Mouse (Mus musculus) ovary, postnatal 10 days (tissue): ENCODE data around the gene Kctd4.
"Not testable (repeated sequence)": the region's sequence is repeated elsewhere in the genome, so short reads cannot be mapped to it uniquely, and the experiment has no call there.

Source experiments
- DNase-seq: peaks from one replicate; pipeline ENCODE4 v3.0.0; 2022; ENCODE audit warnings: low spot score

Kctd4 gene

GRCm38 (mm10) chr14:75954766-75955165 is at the start of gene Kctd4:
Gene Kctd4 (plus strand): TSS chr14:75955009.
- DNase-seq: no peak

- no peak for DNase-seq
These were observed 47.9 kb upstream of the Kctd4 start for GRCm38 (mm10) chr14:75906931-75907330.

DNA sequence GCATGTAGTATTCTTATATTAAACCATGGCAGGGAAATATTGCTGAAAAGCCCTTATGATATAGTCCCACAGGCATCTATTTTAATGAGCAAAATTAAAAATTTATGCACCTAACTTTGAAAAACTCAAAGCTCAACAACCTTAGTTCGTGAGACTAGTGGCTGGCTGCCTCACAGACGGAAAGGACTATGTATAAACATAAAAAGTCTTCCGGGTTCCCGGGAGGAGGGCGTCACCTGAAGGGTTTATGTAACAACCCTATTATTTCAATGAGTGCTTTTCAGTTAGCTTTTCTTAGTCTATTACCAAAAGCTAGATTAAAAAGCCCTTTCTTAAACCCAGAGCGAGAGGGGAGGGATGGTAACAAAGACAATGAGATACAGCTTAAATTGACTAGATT is 42.8 kb upstream of the Kctd4 start:
- DNase-seq: no peak

DNA sequence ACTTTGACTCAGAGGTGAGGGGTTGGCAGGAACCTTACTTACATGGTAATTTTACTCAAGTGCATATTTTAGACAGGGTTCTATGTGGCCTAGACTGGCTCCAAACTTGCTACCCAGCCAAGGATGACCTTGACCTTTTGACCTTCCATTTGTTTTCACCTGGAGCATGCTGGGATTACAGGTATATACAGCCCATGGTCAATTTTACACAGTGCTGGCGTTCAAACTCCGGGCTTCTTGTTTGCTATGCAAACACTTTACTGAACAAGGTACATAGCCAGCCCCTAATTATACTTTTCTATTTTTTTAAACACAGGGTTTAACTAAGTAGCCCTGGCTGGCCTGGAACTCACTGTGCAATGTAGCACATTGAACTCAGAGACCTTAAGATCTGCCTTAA is 42.1 kb upstream of the Kctd4 start:
- no peak for DNase-seq

GRCm38 (mm10) chr14:75923314-75924052 is 31.3 kb upstream of the Kctd4 start:
- DNase-seq: no peak

GRCm38 (mm10) chr14:75929713-75930112 is 25.1 kb upstream of the Kctd4 start:
- DNase-seq: not testable (repeated sequence)

DNA sequence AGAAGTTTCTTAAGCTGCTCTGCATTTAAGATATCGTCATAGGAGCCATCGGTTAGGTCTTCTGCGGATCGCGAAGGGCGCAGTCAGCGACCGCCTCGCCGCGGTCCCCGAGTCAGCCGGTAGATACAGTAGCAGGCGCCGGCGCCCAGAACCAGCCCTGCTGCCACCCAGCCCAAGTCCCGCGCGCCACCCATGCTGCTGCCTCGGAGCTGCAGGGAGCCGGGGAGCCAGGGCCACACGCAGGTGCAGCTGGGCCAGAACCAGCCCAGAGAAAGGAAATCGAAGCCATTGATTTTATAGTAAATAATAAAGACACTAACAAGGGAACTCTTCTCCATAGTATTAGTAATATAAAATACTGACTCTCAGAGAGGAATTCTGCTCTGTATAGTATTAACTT is 23.5 kb upstream of the Kctd4 start:
- no peak for DNase-seq

DNA sequence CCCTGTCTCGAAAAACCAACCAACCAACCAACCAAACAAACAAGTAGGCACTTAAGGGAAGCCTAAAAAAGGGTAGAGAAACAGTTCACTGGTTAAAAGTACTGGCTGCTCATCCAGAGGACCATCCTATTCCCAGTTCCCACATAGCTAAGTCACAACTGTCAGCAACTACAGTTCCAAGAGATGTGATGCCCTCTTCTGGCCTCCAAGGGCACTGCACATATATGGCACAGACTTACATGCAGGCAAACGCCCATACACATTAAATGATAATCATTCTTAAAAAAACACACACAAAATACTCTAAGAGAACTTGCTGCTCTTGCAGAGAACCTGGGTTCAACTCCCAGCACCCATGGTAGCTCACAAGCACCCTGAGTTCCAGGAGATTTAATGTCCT is 20.4 kb upstream of the Kctd4 start:
- no peak for DNase-seq

- no peak for DNase-seq
These were observed 17.1 kb upstream of the Kctd4 start for GRCm38 (mm10) chr14:75937714-75938113.

GRCm38 (mm10) chr14:75941500-75941899 is 13.3 kb upstream of the Kctd4 start:
- DNase-seq: no peak

GRCm38 (mm10) chr14:75942365-75942764 is 12.4 kb upstream of the Kctd4 start:
- DNase-seq: no peak

DNA sequence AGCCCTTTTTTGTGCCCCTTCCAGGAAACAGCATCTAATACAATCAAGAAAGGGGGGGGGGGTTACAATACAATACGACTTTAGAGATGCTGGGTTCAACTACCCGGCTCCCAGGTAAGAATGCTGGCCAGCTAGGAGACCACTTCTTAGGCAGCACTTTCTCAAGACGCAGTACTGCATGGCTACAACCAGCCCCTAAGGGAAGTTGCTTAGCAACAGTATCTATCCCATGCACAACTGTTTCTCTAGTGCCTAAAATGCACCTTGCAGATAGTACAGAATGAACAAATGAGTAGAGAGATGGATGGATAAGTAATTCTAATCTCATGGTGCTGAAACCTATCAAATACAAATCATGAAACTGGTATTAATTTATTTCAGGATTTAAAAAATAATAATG is 7.1 kb upstream of the Kctd4 start:
- DNase-seq: no peak

GRCm38 (mm10) chr14:75953011-75953410 is 1.8 kb upstream of the Kctd4 start:
- DNase-seq: no peak

- no peak for DNase-seq
These were observed 7.4 kb downstream of the Kctd4 start for GRCm38 (mm10) chr14:75962250-75962649.

GRCm38 (mm10) chr14:75963215-75963614 is 8.4 kb downstream of the Kctd4 start:
- no peak for DNase-seq

DNA sequence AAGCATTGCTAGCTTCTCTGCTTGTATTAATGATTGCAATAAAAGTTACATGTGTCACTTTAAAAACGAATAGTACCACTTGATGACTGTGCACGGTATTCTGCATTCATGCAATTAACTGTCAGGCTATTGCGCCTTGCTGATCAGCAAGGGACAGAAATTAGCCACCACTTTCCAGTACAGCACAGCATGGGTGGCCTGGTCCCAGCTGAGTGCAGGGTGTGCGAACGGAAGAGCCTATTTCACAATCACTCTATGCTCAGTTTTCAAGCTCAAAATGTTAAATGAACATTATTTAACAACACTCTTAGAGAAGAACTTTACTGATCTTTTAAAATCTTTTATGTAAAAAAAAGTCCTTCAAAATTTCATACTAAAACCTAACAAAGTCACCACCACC is 9.2 kb downstream of the Kctd4 start:
- DNase-seq: no peak

GRCm38 (mm10) chr14:75964433-75964832 is 9.6 kb downstream of the Kctd4 start:
- no peak for DNase-seq

DNA sequence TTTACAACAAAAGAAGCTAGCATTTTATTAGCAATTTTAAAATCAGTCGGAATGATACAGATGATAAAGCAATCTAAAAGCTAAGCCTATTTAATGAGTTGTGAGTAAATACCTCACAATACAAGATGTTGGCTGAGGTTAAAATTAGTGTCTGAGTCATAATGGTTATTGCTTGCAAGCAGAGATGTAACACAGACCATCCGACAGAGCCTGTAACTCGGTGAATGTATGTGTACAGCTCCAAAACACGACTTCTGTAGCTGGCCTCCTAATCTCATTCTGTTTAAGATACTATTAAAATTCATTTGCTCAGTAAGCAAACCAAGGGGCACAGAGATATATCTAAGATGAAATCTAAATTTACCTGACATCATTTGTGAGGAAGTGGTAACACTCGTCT is 12.5 kb downstream of the Kctd4 start:
- DNase-seq: no peak

GRCm38 (mm10) chr14:75976107-75976506 is 21.3 kb downstream of the Kctd4 start:
- DNase-seq: no peak

GRCm38 (mm10) chr14:75981231-75981630 is 26.4 kb downstream of the Kctd4 start:
- DNase-seq: no peak

DNA sequence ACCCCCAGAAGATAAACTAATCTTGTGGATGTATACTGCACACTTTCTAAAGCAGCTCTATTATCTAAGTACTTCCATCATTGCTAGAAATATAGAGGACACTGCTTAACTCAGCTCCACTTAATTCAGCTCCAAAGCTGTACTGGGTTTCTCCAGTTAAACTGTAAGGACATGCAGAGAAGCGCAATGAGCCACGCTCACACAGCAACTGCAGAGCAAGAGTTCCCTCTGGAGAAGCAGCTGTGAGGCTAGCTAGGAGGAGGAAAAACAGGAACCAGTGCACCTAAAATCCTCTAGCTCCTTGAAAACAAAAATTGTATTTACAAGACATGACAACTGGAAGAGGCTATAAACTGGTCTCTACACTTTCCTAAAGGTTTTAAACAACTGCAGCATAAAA is 29.1 kb downstream of the Kctd4 start:
- no peak for DNase-seq

DNA sequence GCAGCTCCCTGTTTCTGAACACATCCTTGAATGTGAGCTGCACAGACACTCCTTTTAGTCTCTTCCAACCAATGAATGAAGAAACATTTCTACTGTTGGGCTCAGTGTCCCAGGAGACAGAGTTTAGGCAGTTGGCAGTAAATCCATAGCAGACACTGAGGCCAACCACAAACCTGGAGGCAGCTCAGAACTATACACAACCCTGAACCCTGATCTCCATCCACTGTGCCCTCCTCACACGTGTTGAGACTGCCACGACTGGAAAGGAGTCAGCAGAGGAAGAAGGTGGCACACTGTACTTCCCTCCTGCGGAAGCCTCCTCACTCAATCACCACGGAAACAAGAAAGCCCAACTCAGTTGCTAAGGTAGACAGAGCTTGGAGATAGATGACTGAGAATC is 30.3 kb downstream of the Kctd4 start:
- DNase-seq: no peak

GRCm38 (mm10) chr14:75986878-75987483 is 32.2 kb downstream of the Kctd4 start:
- DNase-seq: no peak

DNA sequence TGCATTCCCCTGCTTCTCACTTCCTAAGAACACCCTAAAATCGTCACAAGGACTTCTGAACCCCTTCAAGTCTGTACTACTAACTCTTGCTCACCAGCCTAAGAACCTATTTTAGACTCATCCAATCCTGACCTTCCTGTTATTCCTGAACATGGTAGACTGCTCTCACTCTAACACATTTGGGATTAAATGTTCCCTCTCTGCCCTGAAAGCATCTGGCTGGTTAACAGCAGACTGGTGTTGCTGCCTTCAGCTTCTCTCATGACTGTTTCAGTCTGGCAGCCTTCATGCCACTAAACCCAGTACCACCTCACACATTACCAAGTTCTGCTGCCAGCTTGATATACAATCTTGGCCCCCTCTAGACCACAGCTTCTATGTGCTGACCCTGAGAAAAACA is 34.4 kb downstream of the Kctd4 start:
- DNase-seq: no peak
